Mouse (Mus musculus): ENCODE data around the gene Cdk5rap3. TPM values are rescaled to one million over a fixed set of nuclear protein-coding genes. Genes with fewer than 3 reads are reported as not detected.

Gene Cdk5rap3
- total RNA-seq (2021), result 10 to 100 TPM; 34.6 to 35.6 TPM

GRCm38 (mm10) chr11:96916044-96916884 is at the start of gene Cdk5rap3:
Gene Cdk5rap3 (minus strand): TSS chr11:96916496.
- DNase-seq, result peak; percentile 99

- DNase-seq, result peak; percentile 94
Measured at GRCm38 (mm10) chr11:96963580-96963979, 47.3 kb upstream of the Cdk5rap3 start.

GRCm38 (mm10) chr11:96957061-96957805 is 40.9 kb upstream of the Cdk5rap3 start:
- DNase-seq, result no peak

GRCm38 (mm10) chr11:96956009-96956724 is 39.9 kb upstream of the Cdk5rap3 start:
- no peak for DNase-seq

- DNase-seq, result no peak
Measured at GRCm38 (mm10) chr11:96955094-96955493, 38.8 kb upstream of the Cdk5rap3 start.

- DNase-seq, result no peak
Measured at GRCm38 (mm10) chr11:96952896-96953295, 36.6 kb upstream of the Cdk5rap3 start.

GRCm38 (mm10) chr11:96952426-96952825 is 36.1 kb upstream of the Cdk5rap3 start:
- DNase-seq, result no peak

GRCm38 (mm10) chr11:96950767-96951166 is 34.5 kb upstream of the Cdk5rap3 start:
- DNase-seq, result no peak

GRCm38 (mm10) chr11:96947849-96948248 is 31.6 kb upstream of the Cdk5rap3 start:
- no peak for DNase-seq

- no peak for DNase-seq
Measured at GRCm38 (mm10) chr11:96946498-96946897, 30.2 kb upstream of the Cdk5rap3 start.

GRCm38 (mm10) chr11:96944844-96945580 is 28.7 kb upstream of the Cdk5rap3 start:
- DNase-seq, result no peak

GRCm38 (mm10) chr11:96943746-96944304 is 27.5 kb upstream of the Cdk5rap3 start, which contains the start of gene Pnpo:
Gene Pnpo (minus strand): TSS chr11:96943986.
- DNase-seq, result peak; percentile 92

GRCm38 (mm10) chr11:96941989-96942590 is 25.8 kb upstream of the Cdk5rap3 start:
- no peak for DNase-seq

- DNase-seq, result no peak
Measured at GRCm38 (mm10) chr11:96940578-96941465, 24.5 kb upstream of the Cdk5rap3 start.

GRCm38 (mm10) chr11:96938426-96938800 is 22.1 kb upstream of the Cdk5rap3 start:
- DNase-seq, result no peak

GRCm38 (mm10) chr11:96937549-96938425 is 21.5 kb upstream of the Cdk5rap3 start:
- DNase-seq, result peak; percentile 71

- DNase-seq, result no peak
Measured at GRCm38 (mm10) chr11:96935872-96936650, 19.8 kb upstream of the Cdk5rap3 start.

GRCm38 (mm10) chr11:96934921-96935356 is 18.6 kb upstream of the Cdk5rap3 start:
- peak; percentile 60 for DNase-seq
